In the genomic region with DNA sequence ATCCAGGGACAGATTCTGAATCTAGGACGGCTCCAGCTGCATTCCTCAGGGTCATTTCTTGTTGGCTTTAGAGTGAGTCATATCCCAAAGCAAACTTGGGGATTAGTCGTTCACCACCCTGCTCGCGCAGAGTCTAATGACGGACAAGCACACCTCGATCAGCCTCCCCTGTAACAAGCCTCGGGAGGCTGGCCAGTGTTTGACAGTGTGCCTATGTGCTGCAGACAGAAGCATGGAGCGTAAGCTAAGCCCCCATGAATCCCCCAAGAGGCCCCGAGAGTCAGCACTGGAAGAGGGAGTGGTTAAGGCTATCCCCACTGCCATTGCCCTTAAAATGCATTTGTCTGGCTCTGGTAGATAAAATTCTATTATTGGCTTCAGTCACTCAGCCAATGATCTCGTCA, we compare ENCODE assay signal across 12 mouse cellular contexts.
DNase-seq lines count a peak whose midpoint lies in the region; ATAC-seq lines count a peak whose summit lies in the region.
"Had no signal": no experiment of that assay in that cellular context is flagged by ENCODE, and none has a peak within 500 bp of the region (broad histone marks: within the 10 kb centered on the region; RNA-seq: fewer than 3 reads in every experiment).

No protein-coding gene starts in this region.

- H3K27ac ChIP-seq in lung, embryonic 16.5 days (ENCODE audit: low read length) = no peak overlapping the region
- peak overlapping the region; percentile 73 for H3K27ac ChIP-seq in heart, embryonic 16.5 days (ENCODE audit: low read length)
- peak overlapping the region; percentile 35; the same call in 1 of the 2 replicates for H3K27ac ChIP-seq in stomach, embryonic 14.5 days (ENCODE audit: low read length)
- H3K27ac ChIP-seq: limb, embryonic 15.5 days had no signal

- H3K9me3 ChIP-seq in lung, embryonic 16.5 days (ENCODE audit: control insufficient read depth, low read length) = no peaks in the 10 kb centered on the region; the same call in 1 of the 2 replicates
- H3K9me3 ChIP-seq in heart, embryonic 16.5 days (replicated peaks; ENCODE audit: control insufficient read depth, low read length) = no peaks in the 10 kb centered on the region
- no peaks in the 10 kb centered on the region for H3K9me3 ChIP-seq in stomach, embryonic 14.5 days (ENCODE audit: control insufficient read depth, low read depth, low read length)
- H3K9me3 ChIP-seq: limb, embryonic 15.5 days had no signal

- WGBS in lung, embryonic 16.5 days = 49% methylated on average over 10 of the region's 10 CpGs
- WGBS in heart, embryonic 16.5 days = 36% methylated on average over 10 of the region's 10 CpGs
- WGBS in stomach, embryonic 14.5 days = 44% methylated on average over 10 of the region's 10 CpGs

- ATAC-seq in lung, embryonic 16.5 days (ENCODE audit: low read depth) = 0 out of 2 replicates have a peak, but pooled peaks have one; percentile 43
- ATAC-seq in heart, embryonic 16.5 days (replicated peaks; ENCODE audit: extremely low read depth, insufficient read depth, low FRiP score) = peak; percentile 42
- peak; percentile 82 for ATAC-seq in stomach, embryonic 14.5 days (ENCODE audit: insufficient number of reproducible peaks, insufficient read depth, low FRiP score, low read depth)
- ATAC-seq: inflammation-experienced regulatory T-cells, adult 6 months had no signal

- no peaks in the 10 kb centered on the region for H3K4me1 ChIP-seq in lung, embryonic 16.5 days (replicated peaks; ENCODE audit: control insufficient read depth, insufficient read depth, low read length)
- H3K4me1 ChIP-seq in heart, embryonic 16.5 days (ENCODE audit: control insufficient read depth, insufficient read depth, low read length) = peaks cover 26% of the 10 kb centered on the region
- H3K4me1 ChIP-seq in stomach, embryonic 14.5 days (ENCODE audit: control insufficient read depth, insufficient read depth, low read length) = no peaks in the 10 kb centered on the region

- peak; percentile 69 for DNase-seq in adrenal gland, adult 2 months
- DNase-seq in adrenal gland, adult 18-20 months (ENCODE audit: low spot score in 2 of 2) = no peak
- no peak for DNase-seq in lung, postnatal 10 days
- no peak for DNase-seq in cerebellum, adult 11-12 months
- no peak for DNase-seq in spleen, postnatal 14 days (ENCODE audit: low spot score in 2 of 2)
- DNase-seq: midbrain, embryonic 14.5 days; right cerebral cortex, postnatal 4 days had no signal

- no peak overlapping the region for H3K9ac ChIP-seq in lung, embryonic 16.5 days (ENCODE audit: low read length)
- no peak overlapping the region for H3K9ac ChIP-seq in heart, embryonic 16.5 days (ENCODE audit: low read length)
- no peak overlapping the region for H3K9ac ChIP-seq in stomach, embryonic 14.5 days (replicated peaks; ENCODE audit: low read depth, low read length)
- H3K9ac ChIP-seq: limb, embryonic 15.5 days had no signal

- H3K27me3 ChIP-seq in lung, embryonic 16.5 days (ENCODE audit: control insufficient read depth, insufficient read depth, low read depth, low read length) = no peaks in the 10 kb centered on the region
- H3K27me3 ChIP-seq in heart, embryonic 16.5 days (ENCODE audit: control insufficient read depth, insufficient read depth, low read length) = no peaks in the 10 kb centered on the region
- H3K27me3 ChIP-seq in stomach, embryonic 14.5 days (ENCODE audit: control insufficient read depth, insufficient read depth, low read length) = no peaks in the 10 kb centered on the region
- H3K27me3 ChIP-seq: limb, embryonic 15.5 days had no signal

- H3K4me2 ChIP-seq in lung, embryonic 16.5 days (ENCODE audit: low read depth, low read length) = no peak overlapping the region
- peak overlapping the region; percentile 8; the same call in 1 of the 2 replicates for H3K4me2 ChIP-seq in heart, embryonic 16.5 days (ENCODE audit: low read depth, low read length)
- H3K4me2 ChIP-seq in stomach, embryonic 14.5 days (replicated peaks; ENCODE audit: low read depth, low read length) = no peak overlapping the region
- H3K4me2 ChIP-seq: limb, embryonic 15.5 days had no signal

- H3K4me3 ChIP-seq in lung, embryonic 16.5 days (ENCODE audit: low read length) = no peak overlapping the region
- H3K4me3 ChIP-seq in heart, embryonic 16.5 days (ENCODE audit: low read length) = no peak overlapping the region
- no peak overlapping the region for H3K4me3 ChIP-seq in stomach, embryonic 14.5 days (ENCODE audit: low read depth, low read length)
- H3K4me3 ChIP-seq: limb, embryonic 15.5 days had no signal

- H3K36me3 ChIP-seq in lung, embryonic 16.5 days (ENCODE audit: control insufficient read depth, insufficient read depth, low read length) = no peaks in the 10 kb centered on the region
- H3K36me3 ChIP-seq in heart, embryonic 16.5 days (ENCODE audit: control insufficient read depth, insufficient read depth) = peaks cover 3% of the 10 kb centered on the region; the same call in 1 of the 2 replicates
- no peaks in the 10 kb centered on the region for H3K36me3 ChIP-seq in stomach, embryonic 14.5 days (ENCODE audit: control insufficient read depth, insufficient read depth, low read length)
- H3K36me3 ChIP-seq: limb, embryonic 15.5 days had no signal
